Mouse (Mus musculus): ENCODE data around the gene Acsl3. TPM values are rescaled to one million over a fixed set of nuclear protein-coding genes. Genes with fewer than 3 reads are reported as not detected.

Gene Acsl3
- total RNA-seq, 2 experiments from 2014 or later: 9.2 to 9.9 TPM

- DNase-seq (ENCODE audit: low spot score): peak; percentile 48
Measured at GRCm38 (mm10) chr1:78740676-78741075, 83.1 kb downstream of the Acsl3 start.

GRCm38 (mm10) chr1:78742198-78742597, 84.6 kb downstream of the Acsl3 start:
- no peak for DNase-seq (ENCODE audit: low spot score)

- DNase-seq (ENCODE audit: low spot score): no peak
Measured at GRCm38 (mm10) chr1:78743318-78743717, 85.7 kb downstream of the Acsl3 start.

GRCm38 (mm10) chr1:78745230-78745777, 87.7 kb downstream of the Acsl3 start:
- peak; percentile 47 for DNase-seq (ENCODE audit: low spot score)

Other genes with a start within 250 kb of the Acsl3 start
- 10 to 100 TPM; 53.3 to 57.7 TPM for gene Farsb, start 168.9 kb upstream of the Acsl3 start, total RNA-seq (2021)
- gene Mogat1, start 146.8 kb upstream of the Acsl3 start, total RNA-seq (2021): not detected
- not detected for gene BC035947, start 145.7 kb upstream of the Acsl3 start, total RNA-seq (2021)
- 1 to 10 TPM; 1.6 TPM for gene Utp14b, start 213 bp downstream of the Acsl3 start, total RNA-seq (2021)
- 1 to 10 TPM in 1 of 2 experiments, under 1 TPM in 1; 0.57 to 1.0 TPM for gene Kcne4, start 158.9 kb downstream of the Acsl3 start, total RNA-seq (2021)

Data from gastrocnemius, adult 18-20 months (tissue).